Mouse (Mus musculus) right cerebral cortex, postnatal 4 days (tissue): ENCODE results near the gene Rhbdl3.
A peak's percentile ranks its signal among the peaks of the same experiment; 100 is the strongest.

Source experiments
- DNase-seq: peaks from one replicate; pipeline ENCODE4 v3.0.0-alpha.2; 2022

Rhbdl3 gene

GRCm38 (mm10) chr11:80300551-80301315 lies at the start of gene Rhbdl3:
TSS of gene Rhbdl3 (plus strand) at chr11:80300912.
- DNase-seq, result peak; percentile 67

- no peak for DNase-seq
These were observed 36.6 kb upstream of the Rhbdl3 start for GRCm38 (mm10) chr11:80264137-80264536.

- no peak for DNase-seq
These were observed 29.6 kb upstream of the Rhbdl3 start for GRCm38 (mm10) chr11:80271096-80271495.

GRCm38 (mm10) chr11:80275011-80275410 lies 25.7 kb upstream of the Rhbdl3 start:
- DNase-seq, result no peak

GRCm38 (mm10) chr11:80278054-80278453 lies 22.7 kb upstream of the Rhbdl3 start:
- DNase-seq, result no peak

GRCm38 (mm10) chr11:80283786-80284185 lies 16.9 kb upstream of the Rhbdl3 start:
- DNase-seq, result no peak

- no peak for DNase-seq
These were observed 16.1 kb upstream of the Rhbdl3 start for GRCm38 (mm10) chr11:80284641-80285040.

GRCm38 (mm10) chr11:80287150-80287549 lies 13.6 kb upstream of the Rhbdl3 start:
- DNase-seq, result peak; percentile 69

- DNase-seq, result peak; percentile 55
These were observed 10.8 kb upstream of the Rhbdl3 start for GRCm38 (mm10) chr11:80289701-80290445.

GRCm38 (mm10) chr11:80291004-80291403 lies 9.7 kb upstream of the Rhbdl3 start:
- no peak for DNase-seq

GRCm38 (mm10) chr11:80292463-80292862 lies 8.2 kb upstream of the Rhbdl3 start:
- DNase-seq, result no peak

GRCm38 (mm10) chr11:80295066-80295465 lies 5.6 kb upstream of the Rhbdl3 start:
- no peak for DNase-seq

GRCm38 (mm10) chr11:80295785-80296184 lies 4.9 kb upstream of the Rhbdl3 start:
- no peak for DNase-seq

GRCm38 (mm10) chr11:80299513-80300235 lies 1.0 kb upstream of the Rhbdl3 start:
- no peak for DNase-seq

GRCm38 (mm10) chr11:80301316-80302045 lies 769 bp downstream of the Rhbdl3 start:
- peak; percentile 55 for DNase-seq

GRCm38 (mm10) chr11:80302046-80302390 lies 1.3 kb downstream of the Rhbdl3 start:
- no peak for DNase-seq

- peak; percentile 66 for DNase-seq
These were observed 1.8 kb downstream of the Rhbdl3 start for GRCm38 (mm10) chr11:80302536-80302935.

GRCm38 (mm10) chr11:80303746-80304145 lies 3.0 kb downstream of the Rhbdl3 start:
- no peak for DNase-seq

GRCm38 (mm10) chr11:80304846-80305245 lies 4.1 kb downstream of the Rhbdl3 start:
- no peak for DNase-seq

- DNase-seq, result no peak
These were observed 7.8 kb downstream of the Rhbdl3 start for GRCm38 (mm10) chr11:80308537-80308936.

- no peak for DNase-seq
These were observed 10.6 kb downstream of the Rhbdl3 start for GRCm38 (mm10) chr11:80311271-80311670.

- no peak for DNase-seq
These were observed 11.3 kb downstream of the Rhbdl3 start for GRCm38 (mm10) chr11:80312049-80312448.

GRCm38 (mm10) chr11:80312565-80312964 lies 11.9 kb downstream of the Rhbdl3 start:
- no peak for DNase-seq
